Mouse (Mus musculus): Measurements from ENCODE around the gene Lpar1. TPM values are rescaled to one million over a fixed set of nuclear protein-coding genes. Genes with fewer than 3 reads are reported as not detected.

Gene Lpar1
- polyA plus RNA-seq (2017; shearing (Covaris generic)), result not detected

GRCm38 (mm10) chr4:58553631-58554358 is at the start of gene Lpar1:
Gene Lpar1 (minus strand): TSS chr4:58553898.

Other genes with a start within 250 kb of the Lpar1 start
- gene Olfr267, start 233.8 kb upstream of the Lpar1 start, polyA plus RNA-seq (2017; shearing (Covaris generic)), result not detected